Mouse (Mus musculus): Measurements from ENCODE around the gene Pdpk1. TPM values are rescaled to one million over a fixed set of nuclear protein-coding genes. Genes with fewer than 3 reads are reported as not detected.

Gene Pdpk1
- polyA plus RNA-seq, 1 experiment from 2014 or later: 45.6 TPM

GRCm38 (mm10) chr17:24169317-24170065 is 18.8 kb upstream of the Pdpk1 start, which contains the start of gene Atp6v0c:
Atp6v0c (minus strand) TSS chr17:24169702.
- H3K9me3 ChIP-seq (ENCODE audit: control insufficient read depth, low read length): no peaks in the 10 kb centered on the region
- H3K36me3 ChIP-seq (ENCODE audit: control insufficient read depth, insufficient read depth, low read length): peaks cover 30% of the 10 kb centered on the region
- ATAC-seq (ENCODE audit: insufficient number of reproducible peaks, insufficient read depth, low FRiP score, low read depth): peak; percentile 87
- H3K27ac ChIP-seq (replicated peaks in 1 of 2; ENCODE audit: control insufficient read depth in 1 of 2, insufficient read depth in 1 of 2, low read depth in 2 of 2, low read length in 2 of 2): peak within 1 kb of the TSS; percentile 97
- H3K4me1 ChIP-seq (ENCODE audit: control insufficient read depth in 2 of 2, insufficient read depth in 2 of 2, low read length in 2 of 2): peaks cover 11 to 19% of the 10 kb centered on the region in 2 experiments
- H3K9ac ChIP-seq (ENCODE audit: low read length): peak within 1 kb of the TSS; percentile 90
- no peaks in the 10 kb centered on the region for H3K27me3 ChIP-seq (ENCODE audit: control insufficient read depth, insufficient read depth, low read length)
- under 1% methylated on average over 58 of the region's 58 CpGs for WGBS
- H3K4me3 ChIP-seq (ENCODE audit: control insufficient read depth in 1 of 2, insufficient read depth in 1 of 2, low read depth in 1 of 2, low read length in 2 of 2): peak within 1 kb of the TSS; percentile 64 to 93
- peak within 1 kb of the TSS; percentile 79 for H3K4me2 ChIP-seq (ENCODE audit: low read length)

- peak overlapping the region; percentile 64 to 93 for H3K4me3 ChIP-seq (ENCODE audit: control insufficient read depth in 1 of 2, insufficient read depth in 1 of 2, low read depth in 1 of 2, low read length in 2 of 2)
- peak overlapping the region; percentile 97 for H3K27ac ChIP-seq (replicated peaks in 1 of 2; ENCODE audit: control insufficient read depth in 1 of 2, insufficient read depth in 1 of 2, low read depth in 2 of 2, low read length in 2 of 2)
- H3K9ac ChIP-seq (ENCODE audit: low read length): peak overlapping the region; percentile 90
- H3K4me1 ChIP-seq (ENCODE audit: control insufficient read depth in 2 of 2, insufficient read depth in 2 of 2, low read length in 2 of 2): peaks cover 11 to 19% of the 10 kb centered on the region in 2 experiments
- peak; percentile 63 for ATAC-seq (ENCODE audit: insufficient number of reproducible peaks, insufficient read depth, low FRiP score, low read depth)
- H3K36me3 ChIP-seq (ENCODE audit: control insufficient read depth, insufficient read depth, low read length): peaks cover 32% of the 10 kb centered on the region
- H3K4me2 ChIP-seq (ENCODE audit: low read length): peak overlapping the region; percentile 79
- under 1% methylated on average over 40 of the region's 41 CpGs for WGBS
- no peaks in the 10 kb centered on the region for H3K9me3 ChIP-seq (ENCODE audit: control insufficient read depth, low read length)
- no peaks in the 10 kb centered on the region for H3K27me3 ChIP-seq (ENCODE audit: control insufficient read depth, insufficient read depth, low read length)
These were observed 18.0 kb upstream of the Pdpk1 start for GRCm38 (mm10) chr17:24168590-24169277.

GRCm38 (mm10) chr17:24167891-24168505 is 17.3 kb upstream of the Pdpk1 start:
- Histone ChIP-seq H3K27ac (replicated peaks in 1 of 2; ENCODE audit: control insufficient read depth in 1 of 2, insufficient read depth in 1 of 2, low read depth in 2 of 2, low read length in 2 of 2) (peak overlapping the region; percentile 97), H3K9me3 (ENCODE audit: control insufficient read depth, low read length) (no peaks in the 10 kb centered on the region), H3K36me3 (ENCODE audit: control insufficient read depth, insufficient read depth, low read length) (peaks cover 32% of the 10 kb centered on the region), H3K27me3 (ENCODE audit: control insufficient read depth, insufficient read depth, low read length) (no peaks in the 10 kb centered on the region), H3K4me2 (ENCODE audit: low read length) (peak overlapping the region; percentile 79), H3K4me3 (ENCODE audit: control insufficient read depth in 1 of 2, insufficient read depth in 1 of 2, low read depth in 1 of 2, low read length in 2 of 2) (peak overlapping the region; percentile 64 to 93), H3K4me1 (ENCODE audit: control insufficient read depth in 2 of 2, insufficient read depth in 2 of 2, low read length in 2 of 2) (peaks cover 11 to 19% of the 10 kb centered on the region in 2 experiments), H3K9ac (ENCODE audit: low read length) (peak overlapping the region; percentile 90)
- WGBS: 55% methylated on average over 7 of the region's 7 CpGs
- no peak for ATAC-seq (ENCODE audit: insufficient number of reproducible peaks, insufficient read depth, low FRiP score, low read depth)

GRCm38 (mm10) chr17:24167120-24167519 is 16.4 kb upstream of the Pdpk1 start:
- Histone ChIP-seq H3K27me3 (ENCODE audit: control insufficient read depth, insufficient read depth, low read length) (no peaks in the 10 kb centered on the region), H3K4me1 (ENCODE audit: control insufficient read depth in 2 of 2, insufficient read depth in 2 of 2, low read length in 2 of 2) (peaks cover 17 to 26% of the 10 kb centered on the region in 2 experiments), H3K9me3 (ENCODE audit: control insufficient read depth, low read length) (no peaks in the 10 kb centered on the region), H3K4me3 (ENCODE audit: control insufficient read depth in 1 of 2, insufficient read depth in 1 of 2, low read depth in 1 of 2, low read length in 2 of 2) (0 out of 4 replicates have a peak overlapping the region, but pooled peaks of 1 of the 2 experiments have one; percentile 93), H3K36me3 (ENCODE audit: control insufficient read depth, insufficient read depth, low read length) (peaks cover 32% of the 10 kb centered on the region), H3K27ac (replicated peaks in 1 of 2; ENCODE audit: control insufficient read depth in 1 of 2, insufficient read depth in 1 of 2, low read depth in 2 of 2, low read length in 2 of 2) (no peak overlapping the region), H3K9ac (ENCODE audit: low read length) (peak overlapping the region; percentile 90; the same call in 1 of the 2 replicates), H3K4me2 (ENCODE audit: low read length) (peak overlapping the region; percentile 79)
- ATAC-seq (ENCODE audit: insufficient number of reproducible peaks, insufficient read depth, low FRiP score, low read depth): no peak
- 82% methylated on average over 6 of the region's 6 CpGs for WGBS

GRCm38 (mm10) chr17:24164566-24165259 is 14.0 kb upstream of the Pdpk1 start:
- Histone ChIP-seq H3K4me2 (ENCODE audit: low read length) (no peak overlapping the region), H3K27me3 (ENCODE audit: control insufficient read depth, insufficient read depth, low read length) (no peaks in the 10 kb centered on the region), H3K27ac (replicated peaks in 1 of 2; ENCODE audit: control insufficient read depth in 1 of 2, insufficient read depth in 1 of 2, low read depth in 2 of 2, low read length in 2 of 2) (no peak overlapping the region), H3K9ac (ENCODE audit: low read length) (no peak overlapping the region), H3K9me3 (ENCODE audit: control insufficient read depth, low read length) (no peaks in the 10 kb centered on the region), H3K36me3 (ENCODE audit: control insufficient read depth, insufficient read depth, low read length) (peaks cover 32% of the 10 kb centered on the region), H3K4me1 (ENCODE audit: control insufficient read depth in 2 of 2, insufficient read depth in 2 of 2, low read length in 2 of 2) (peaks cover 14 to 20% of the 10 kb centered on the region in 2 experiments), H3K4me3 (ENCODE audit: control insufficient read depth in 1 of 2, insufficient read depth in 1 of 2, low read depth in 1 of 2, low read length in 2 of 2) (no peak overlapping the region)
- no peak for ATAC-seq (ENCODE audit: insufficient number of reproducible peaks, insufficient read depth, low FRiP score, low read depth)
- WGBS: 71% methylated on average over 11 of the region's 11 CpGs

- no peaks in the 10 kb centered on the region for H3K27me3 ChIP-seq (ENCODE audit: control insufficient read depth, insufficient read depth, low read length)
- H3K27ac ChIP-seq (replicated peaks in 1 of 2; ENCODE audit: control insufficient read depth in 1 of 2, insufficient read depth in 1 of 2, low read depth in 2 of 2, low read length in 2 of 2): peak within 1 kb of the TSS; percentile 87 to 88
- peak within 1 kb of the TSS; percentile 97 for H3K4me2 ChIP-seq (ENCODE audit: low read length)
- peaks cover 13 to 19% of the 10 kb centered on the region in 2 experiments for H3K4me1 ChIP-seq (ENCODE audit: control insufficient read depth in 2 of 2, insufficient read depth in 2 of 2, low read length in 2 of 2)
- H3K9me3 ChIP-seq (ENCODE audit: control insufficient read depth, low read length): no peaks in the 10 kb centered on the region
- peak; percentile 68 for ATAC-seq (ENCODE audit: insufficient number of reproducible peaks, insufficient read depth, low FRiP score, low read depth)
- H3K36me3 ChIP-seq (ENCODE audit: control insufficient read depth, insufficient read depth, low read length): peaks cover 35% of the 10 kb centered on the region
- WGBS: under 1% methylated on average over 47 of the region's 47 CpGs
- H3K4me3 ChIP-seq (ENCODE audit: control insufficient read depth in 1 of 2, insufficient read depth in 1 of 2, low read depth in 1 of 2, low read length in 2 of 2): peak within 1 kb of the TSS; percentile 76 to 93
- peak within 1 kb of the TSS; percentile 91 for H3K9ac ChIP-seq (ENCODE audit: low read length)
These were observed 12.6 kb upstream of the Pdpk1 start, which contains the start of gene Amdhd2 for GRCm38 (mm10) chr17:24163176-24163962. Amdhd2 (minus strand) TSS chr17:24163766.
